Mouse (Mus musculus): ENCODE measurements around the gene 4930402H24Rik.

The 4930402H24Rik gene

GRCm38 (mm10) chr2:130657541-130657940 lies 248.7 kb downstream of the 4930402H24Rik start:
- no peak for DNase-seq (ENCODE audit: low read depth)

DNA sequence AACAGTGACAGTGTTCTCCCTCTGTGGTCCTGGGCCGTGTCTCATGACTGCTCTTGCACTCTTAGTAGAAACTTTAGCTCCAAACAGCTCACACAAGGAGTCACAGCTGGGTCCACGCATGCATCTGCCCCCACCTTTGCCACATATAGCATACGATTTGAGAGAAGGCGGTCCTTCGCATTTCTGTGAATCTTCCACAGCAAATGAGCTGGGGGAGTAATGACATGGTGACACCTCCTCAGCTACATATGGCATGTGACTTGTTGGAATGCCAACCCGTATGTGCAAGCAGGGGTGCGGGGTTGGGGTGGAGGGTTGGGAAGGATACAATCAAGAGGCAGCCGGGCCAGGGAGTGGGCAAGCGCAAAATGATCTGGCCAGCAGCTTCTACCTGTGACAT lies 249.7 kb downstream of the 4930402H24Rik start:
- no peak for DNase-seq (ENCODE audit: low read depth)
